Mouse (Mus musculus) hindbrain, embryonic 14.5 days (tissue): ENCODE results near the gene Slc7a1. TPM values are rescaled to one million over a fixed set of nuclear protein-coding genes. Genes with fewer than 3 reads are reported as not detected.

ENCODE experiments used
- ATAC-seq: fragments of 200-750 bp; cut with Nextera tagmentation; 2 replicates; pipeline ENCODE4 v1.8.0; 2017; ENCODE audit warnings: moderate number of reproducible peaks, mild to moderate bottlenecking, moderate TSS enrichment, moderate library complexity; ENCODE audit not compliant: low FRiP score
- DNase-seq: peaks from one replicate; pipeline ENCODE4 v3.0.0-alpha.2; 2015; ENCODE audit warnings: low spot score
- H3K27ac ChIP-seq: fragments of 300-500 bp; sonication (generic); 2 replicates; pipeline ENCODE4 v1.5.1; 2014; ENCODE audit warnings: mild to moderate bottlenecking, moderate library complexity
- H3K27me3 ChIP-seq: fragments of 300-500 bp; sonication (generic); 2 replicates; pipeline ENCODE4 v1.6.1; 2014; ENCODE audit warnings: mild to moderate bottlenecking, low read length, mixed read lengths; ENCODE audit not compliant: control insufficient read depth, insufficient read depth
- H3K36me3 ChIP-seq: fragments of 300-500 bp; sonication (generic); replicated peaks from 2 replicates; pipeline ENCODE4 v1.6.1; 2014; ENCODE audit not compliant: control insufficient read depth, insufficient read depth
- H3K4me1 ChIP-seq: fragments of 300-500 bp; sonication (generic); replicated peaks from 2 replicates; pipeline ENCODE4 v1.6.1; 2014; ENCODE audit warnings: antibody characterized with exemption, low read length, mixed read lengths; ENCODE audit not compliant: control insufficient read depth, insufficient read depth
- H3K4me2 ChIP-seq: fragments of 300-500 bp; sonication (generic); replicated peaks from 2 replicates; pipeline ENCODE4 v1.6.1; 2014; ENCODE audit warnings: mild to moderate bottlenecking, moderate library complexity
- H3K4me3 ChIP-seq: fragments of 300-500 bp; sonication (generic); replicated peaks from 2 replicates; pipeline ENCODE4 v1.5.1; 2014; ENCODE audit warnings: mild to moderate bottlenecking, low read length
- H3K9ac ChIP-seq: fragments of 300-500 bp; sonication (generic); 2 replicates; pipeline ENCODE4 v1.6.1; 2014
- H3K9me3 ChIP-seq: fragments of 300-500 bp; sonication (generic); 2 replicates; pipeline ENCODE4 v1.6.1; 2016; ENCODE audit warnings: low read length; ENCODE audit not compliant: control insufficient read depth
- WGBS: fragments of 180-500 bp; shearing (Covaris S2); extraction: QIAGEN DNeasy Blood & Tissue Kit; methylation state at CpG from one replicate; pipeline ENCODE4 v1.1.7; 2014; 5-methylcytosine and 5-hydroxymethylcytosine counted together
- polyA plus RNA-seq: library from polyadenylated mRNA; unstranded; fragments of >200 nt; fragmentation: Nextera tagmentation; extraction: Ambion mirVana; gene quantifications from 2 replicates; pipeline ENCODE4 v1.2.1, GENCODE M21; 2014

The Slc7a1 gene
- polyA plus RNA-seq, 1 experiment from 2014 or later: 58.4 TPM

- no peak overlapping the region for H3K27ac ChIP-seq
- no peaks in the 10 kb centered on the region for H3K9me3 ChIP-seq
- H3K36me3 ChIP-seq: no peaks in the 10 kb centered on the region
- H3K4me1 ChIP-seq: 0 out of 2 replicates have a peak, but pooled peaks cover 3% of the 10 kb centered on the region
- H3K27me3 ChIP-seq: no peaks in the 10 kb centered on the region
- ATAC-seq (no peak), DNase-seq (no peak)
- no peak overlapping the region for H3K4me3 ChIP-seq
- WGBS: 100% methylated on average over 2 of the region's 2 CpGs
- no peak overlapping the region for H3K9ac ChIP-seq
- H3K4me2 ChIP-seq: no peak overlapping the region
Observed at GRCm38 (mm10) chr5:148387820-148388219, 11.9 kb downstream of the Slc7a1 start.

DNA sequence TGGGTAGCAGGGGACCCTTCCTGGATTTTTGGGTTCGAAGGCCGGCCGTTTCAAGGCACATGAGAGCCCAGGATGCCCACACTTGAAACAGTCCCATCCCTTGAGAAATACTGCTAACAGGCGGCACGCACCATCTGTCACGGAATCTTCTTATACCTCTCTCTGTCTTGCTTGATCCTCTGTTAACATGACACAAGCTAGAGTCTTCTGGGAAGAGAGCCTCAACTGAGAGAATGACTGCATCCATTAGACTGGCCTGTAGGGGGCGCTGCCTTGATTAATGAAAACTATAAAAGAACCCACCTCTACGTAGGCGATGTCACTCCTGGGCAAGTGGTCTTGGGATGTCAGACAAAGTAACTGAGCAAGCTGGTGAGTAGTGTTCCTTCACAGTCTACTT is 13.2 kb downstream of the Slc7a1 start:
- WGBS: 85% methylated on average over 9 of the region's 9 CpGs
- Histone ChIP-seq H3K4me2 (no peak overlapping the region), H3K27me3 (no peaks in the 10 kb centered on the region), H3K27ac (no peak overlapping the region), H3K4me3 (no peak overlapping the region), H3K4me1 (0 out of 2 replicates have a peak, but pooled peaks cover 3% of the 10 kb centered on the region), H3K9me3 (no peaks in the 10 kb centered on the region), H3K9ac (no peak overlapping the region), H3K36me3 (no peaks in the 10 kb centered on the region)
- DNase-seq (no peak), ATAC-seq (no peak)

GRCm38 (mm10) chr5:148384501-148385055 is 15.1 kb downstream of the Slc7a1 start:
- H3K27ac ChIP-seq: no peak overlapping the region

DNA sequence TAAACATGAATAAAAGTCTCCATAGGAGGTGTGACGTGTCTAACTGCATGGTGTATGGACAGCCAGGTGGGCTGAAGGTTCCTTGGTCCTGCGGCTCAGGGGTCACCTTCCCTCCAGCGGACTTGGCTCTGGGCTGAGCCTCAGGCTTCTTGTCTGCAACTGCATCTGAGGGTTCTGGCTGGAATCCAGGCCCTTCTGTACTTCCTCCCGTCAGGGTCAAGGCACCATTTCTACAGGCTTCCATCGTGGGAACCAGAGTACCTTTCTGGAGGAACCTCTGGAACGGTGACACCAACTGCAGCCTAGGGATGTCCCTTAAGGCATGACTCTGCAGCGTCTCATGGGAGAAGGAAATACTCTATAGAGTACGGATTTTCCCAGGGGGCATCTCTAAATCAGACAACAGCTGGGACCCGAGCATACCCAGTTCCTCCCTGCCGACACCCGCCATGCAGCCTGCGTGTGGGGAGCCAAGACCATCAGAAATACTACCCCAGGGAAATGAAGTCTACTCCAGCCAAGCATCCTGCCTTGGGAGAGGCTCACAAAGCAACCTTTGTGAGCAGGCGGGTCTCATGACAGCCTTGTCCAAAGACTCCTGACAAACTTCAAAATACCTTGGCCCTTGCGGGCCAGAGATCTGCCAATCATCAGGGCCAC is 15.7 kb downstream of the Slc7a1 start:
- Histone ChIP-seq H3K27me3 (no peaks in the 10 kb centered on the region), H3K9me3 (no peaks in the 10 kb centered on the region), H3K4me3 (no peak overlapping the region), H3K36me3 (no peaks in the 10 kb centered on the region), H3K4me1 (0 out of 2 replicates have a peak, but pooled peaks cover 3% of the 10 kb centered on the region), H3K4me2 (no peak overlapping the region), H3K27ac (no peak overlapping the region), H3K9ac (no peak overlapping the region)
- WGBS: 61% methylated on average over 14 of the region's 14 CpGs
- no peak for DNase-seq
- ATAC-seq: no peak

More at GRCm38 (mm10) chr5:148384501-148385055, 15.1 kb downstream of the Slc7a1 start:
- H3K4me2 ChIP-seq: no peak overlapping the region
- DNase-seq (no peak), ATAC-seq (no peak)
- no peaks in the 10 kb centered on the region for H3K36me3 ChIP-seq
- H3K27me3 ChIP-seq: no peaks in the 10 kb centered on the region
- H3K9me3 ChIP-seq: no peaks in the 10 kb centered on the region
- 0 out of 2 replicates have a peak, but pooled peaks cover 3% of the 10 kb centered on the region for H3K4me1 ChIP-seq
- WGBS: 70% methylated on average over 9 of the region's 9 CpGs
- no peak overlapping the region for H3K9ac ChIP-seq
- H3K4me3 ChIP-seq: no peak overlapping the region

- no peak overlapping the region for H3K9ac ChIP-seq
- DNase-seq: no peak
- H3K4me1 ChIP-seq: 0 out of 2 replicates have a peak, but pooled peaks cover 3% of the 10 kb centered on the region
- H3K9me3 ChIP-seq: no peaks in the 10 kb centered on the region
- no peak overlapping the region for H3K4me3 ChIP-seq
- ATAC-seq: no peak
- H3K36me3 ChIP-seq: no peaks in the 10 kb centered on the region
- no peaks in the 10 kb centered on the region for H3K27me3 ChIP-seq
- H3K4me2 ChIP-seq: no peak overlapping the region
- H3K27ac ChIP-seq: no peak overlapping the region
- WGBS: 63% methylated on average over 8 of the region's 8 CpGs
Observed at GRCm38 (mm10) chr5:148381083-148381482, 18.6 kb downstream of the Slc7a1 start.

DNA sequence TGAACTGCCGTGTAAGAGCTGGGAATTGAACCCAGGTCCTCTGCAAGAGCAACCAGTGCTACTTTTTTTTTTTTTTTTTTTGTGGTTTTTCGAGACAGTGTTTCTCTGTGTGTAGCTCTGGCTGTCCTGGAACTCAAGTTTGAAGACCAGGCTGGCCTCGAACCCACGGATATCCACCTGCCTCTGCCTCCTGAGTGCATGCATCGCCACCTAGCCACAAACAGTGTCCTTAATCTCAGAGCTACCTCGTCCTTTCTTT is 19.5 kb downstream of the Slc7a1 start:
- DNase-seq: no peak
- Histone ChIP-seq H3K9ac (no peak overlapping the region), H3K36me3 (no peaks in the 10 kb centered on the region), H3K4me1 (0 out of 2 replicates have a peak, but pooled peaks cover 3% of the 10 kb centered on the region), H3K27ac (no peak overlapping the region), H3K27me3 (no peaks in the 10 kb centered on the region), H3K9me3 (no peaks in the 10 kb centered on the region), H3K4me3 (no peak overlapping the region), H3K4me2 (no peak overlapping the region)
- WGBS: 94% methylated on average over 6 of the region's 6 CpGs
- no peak for ATAC-seq

- WGBS: 90% methylated on average over 17 of the region's 17 CpGs
- Histone ChIP-seq H3K4me3 (no peak overlapping the region), H3K36me3 (no peaks in the 10 kb centered on the region), H3K27me3 (no peaks in the 10 kb centered on the region), H3K4me1 (0 out of 2 replicates have a peak, but pooled peaks cover 3% of the 10 kb centered on the region), H3K9me3 (no peaks in the 10 kb centered on the region), H3K9ac (no peak overlapping the region), H3K4me2 (no peak overlapping the region), H3K27ac (no peak overlapping the region)
- DNase-seq: no peak
- no peak for ATAC-seq
Observed at GRCm38 (mm10) chr5:148379455-148380245, 20.1 kb downstream of the Slc7a1 start.

GRCm38 (mm10) chr5:148378707-148379106 is 21.0 kb downstream of the Slc7a1 start:
- no peaks in the 10 kb centered on the region for H3K4me1 ChIP-seq
- no peak overlapping the region for H3K4me3 ChIP-seq
- no peaks in the 10 kb centered on the region for H3K36me3 ChIP-seq
- H3K9me3 ChIP-seq: no peaks in the 10 kb centered on the region
- H3K27me3 ChIP-seq: no peaks in the 10 kb centered on the region
- ATAC-seq (no peak), DNase-seq (no peak)
- no peak overlapping the region for H3K27ac ChIP-seq
- 88% methylated on average over 3 of the region's 3 CpGs for WGBS
- no peak overlapping the region for H3K4me2 ChIP-seq
- no peak overlapping the region for H3K9ac ChIP-seq

- no peaks in the 10 kb centered on the region for H3K27me3 ChIP-seq
- WGBS: 90% methylated on average over 4 of the region's 4 CpGs
- no peak overlapping the region for H3K4me3 ChIP-seq
- H3K36me3 ChIP-seq: no peaks in the 10 kb centered on the region
- H3K4me2 ChIP-seq: no peak overlapping the region
- H3K27ac ChIP-seq: no peak overlapping the region
- H3K9ac ChIP-seq: no peak overlapping the region
- no peaks in the 10 kb centered on the region for H3K4me1 ChIP-seq
- ATAC-seq: no peak
- DNase-seq: no peak
- no peaks in the 10 kb centered on the region for H3K9me3 ChIP-seq
Observed at GRCm38 (mm10) chr5:148378232-148378508, 21.5 kb downstream of the Slc7a1 start.
